Mouse (Mus musculus) lung, postnatal 25 days (tissue): ENCODE results near the gene Fer.
A peak's percentile ranks its signal among the peaks of the same experiment; 100 is the strongest.

Source experiments
- DNase-seq: peaks from one replicate; pipeline ENCODE4 v3.0.0; 2022; ENCODE audit warnings: low spot score

Fer gene

DNA sequence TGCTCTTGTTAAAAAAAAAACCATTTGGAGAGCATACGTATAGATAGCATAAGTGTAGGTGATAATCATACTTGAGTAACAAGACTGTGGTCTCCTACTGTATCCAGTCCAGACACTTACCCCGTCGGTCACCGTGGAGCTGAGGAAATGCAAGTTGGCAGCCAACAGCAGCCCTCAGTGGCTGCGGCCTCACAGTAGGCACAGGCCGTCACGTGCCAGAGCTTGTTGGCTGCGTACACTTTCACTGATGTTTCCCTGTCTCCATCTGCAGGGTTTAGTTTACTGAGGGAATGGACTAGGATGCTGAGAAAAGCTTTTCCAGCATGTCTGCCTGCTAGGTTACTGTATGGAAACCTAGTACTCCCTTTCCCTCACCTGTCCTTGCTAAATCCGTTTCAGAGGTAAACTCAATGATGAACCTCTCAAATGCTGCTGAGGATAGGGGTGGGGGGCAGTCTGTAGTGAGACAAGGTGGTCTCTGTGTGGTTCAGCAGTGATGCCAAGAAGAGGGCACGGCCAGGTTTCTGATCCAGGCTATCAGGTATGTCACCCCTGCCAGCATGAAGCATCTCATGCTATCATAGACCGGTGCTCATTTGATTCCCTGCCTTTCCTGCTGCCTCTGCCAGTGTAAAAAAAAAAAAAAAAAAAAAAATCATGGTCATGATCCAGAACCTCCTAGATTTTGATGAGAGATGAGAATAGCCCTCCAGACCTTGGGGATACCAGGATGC, 224.2 kb downstream of the Fer start:
- no peak for DNase-seq

DNA sequence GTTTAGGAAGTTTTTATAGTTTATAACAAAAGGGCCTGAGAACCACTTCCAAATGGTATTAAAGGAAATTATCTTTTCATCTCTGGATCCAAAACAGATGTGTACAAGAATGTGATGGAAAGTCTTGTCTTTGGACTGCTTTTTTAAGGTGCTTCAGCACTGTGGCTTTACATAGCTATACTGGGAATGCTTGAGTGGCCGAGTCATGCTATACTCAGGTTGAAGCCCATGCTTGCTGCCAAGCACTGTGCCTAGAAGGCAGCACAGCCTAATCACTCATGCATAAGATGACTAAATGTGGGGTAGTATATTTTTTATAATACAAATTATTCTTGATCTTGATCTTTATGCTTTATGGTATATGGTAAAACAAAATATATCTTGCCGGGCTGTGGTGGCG, 225.0 kb downstream of the Fer start:
- no peak for DNase-seq

- DNase-seq, result no peak
Observed at GRCm38 (mm10) chr17:64093716-64094115, 230.9 kb downstream of the Fer start.

GRCm38 (mm10) chr17:64096811-64097210, 233.9 kb downstream of the Fer start:
- no peak for DNase-seq

- no peak for DNase-seq
Observed at GRCm38 (mm10) chr17:64097788-64098359, 235.0 kb downstream of the Fer start.

DNA sequence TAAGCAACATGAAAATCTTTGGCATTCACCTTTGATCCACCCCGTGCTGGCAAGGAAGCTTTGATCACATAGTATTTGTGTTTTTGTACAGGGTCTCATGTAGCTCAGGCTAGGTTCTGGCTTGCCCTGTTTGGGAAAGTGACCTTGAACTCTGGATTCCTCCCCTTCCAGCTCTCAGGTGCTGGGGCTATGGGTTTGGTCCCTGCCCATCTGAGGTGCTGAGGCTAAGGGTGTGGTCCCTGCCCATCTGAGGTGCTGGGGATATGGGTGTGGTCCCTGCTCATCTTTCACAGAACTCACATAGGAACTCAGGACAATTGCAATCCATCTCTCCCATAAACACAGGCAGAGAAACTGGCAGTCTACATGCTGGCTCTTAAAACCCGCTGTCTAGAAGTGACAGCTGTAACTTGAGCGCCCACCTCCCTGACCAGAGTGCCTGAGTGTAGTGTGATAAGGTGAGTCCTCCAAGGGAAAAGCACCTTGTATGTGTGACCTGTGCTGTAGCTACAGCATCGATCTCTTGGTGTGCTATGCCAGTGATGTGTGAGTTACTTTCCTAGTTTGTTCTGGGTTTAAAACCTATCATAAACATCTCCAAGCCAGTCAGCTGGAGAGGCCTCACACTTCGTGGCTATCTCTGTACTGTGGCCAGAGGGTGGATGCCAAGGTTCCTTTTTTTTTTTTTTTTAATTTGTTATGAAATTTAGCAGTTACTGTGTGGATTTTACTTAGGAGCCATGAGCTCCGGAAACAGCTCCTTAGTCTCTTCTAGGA, 236.7 kb downstream of the Fer start:
- DNase-seq, result no peak

DNA sequence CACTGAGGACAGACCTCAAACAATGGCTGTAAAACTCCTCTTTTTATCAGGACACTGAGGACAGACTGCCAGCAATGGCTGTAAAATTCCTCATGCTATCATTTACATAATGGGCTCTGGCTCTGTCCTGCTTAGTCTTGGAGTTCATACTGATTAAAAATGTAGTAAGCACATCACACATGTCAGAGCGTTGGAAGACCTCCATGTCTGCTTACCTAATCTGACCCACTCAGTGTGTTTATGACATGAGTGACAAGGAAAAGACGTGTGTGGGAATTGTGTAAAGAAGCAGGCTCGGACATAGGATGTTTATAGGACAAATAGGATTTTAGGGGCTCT, 237.3 kb downstream of the Fer start:
- DNase-seq, result no peak

GRCm38 (mm10) chr17:64108773-64109172, 245.9 kb downstream of the Fer start:
- DNase-seq, result no peak

- no peak for DNase-seq
Observed at GRCm38 (mm10) chr17:64109871-64110270, 247.0 kb downstream of the Fer start.

DNA sequence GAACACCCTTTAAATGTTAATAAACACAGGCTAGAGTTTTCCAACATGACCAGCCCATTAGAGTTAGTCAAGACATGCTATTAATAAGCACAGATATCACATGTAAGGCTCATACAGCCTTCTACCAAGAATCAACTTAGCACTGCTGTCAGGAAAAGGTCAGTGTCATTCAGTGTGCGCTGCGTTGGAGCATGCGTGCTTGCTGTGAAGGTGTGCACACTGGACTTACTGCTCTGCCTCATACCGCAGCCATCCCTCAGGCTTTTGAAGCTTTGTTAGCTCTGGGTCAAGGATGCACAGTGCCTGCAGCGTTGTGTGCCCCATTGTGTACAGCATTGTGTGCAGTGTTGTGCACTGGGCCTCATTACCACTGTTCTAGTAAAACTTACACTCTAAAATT, 250.8 kb downstream of the Fer start:
- no peak for DNase-seq

DNA sequence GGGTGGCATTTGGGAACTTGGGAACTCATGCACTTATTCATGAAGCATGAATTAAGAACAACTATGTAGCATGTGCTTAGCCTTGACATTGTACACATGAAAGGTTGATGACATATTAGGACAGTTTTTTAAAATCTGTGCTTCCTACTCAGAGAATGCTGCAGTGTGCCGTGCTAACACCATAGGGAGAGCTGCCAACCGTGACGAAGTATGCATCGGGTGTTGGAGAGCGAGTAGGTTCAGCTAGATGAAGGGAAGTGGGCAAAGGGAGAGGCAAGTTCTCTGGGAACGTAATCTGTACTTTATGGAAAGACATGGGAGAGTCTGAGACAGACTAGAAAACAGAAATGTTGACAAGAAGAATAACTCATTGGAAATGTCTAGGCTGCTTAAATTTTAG, 253.9 kb downstream of the Fer start:
- no peak for DNase-seq

- no peak for DNase-seq
Observed at GRCm38 (mm10) chr17:64119697-64120288, 256.9 kb downstream of the Fer start.

- no peak for DNase-seq
Observed at GRCm38 (mm10) chr17:64122556-64122955, 259.7 kb downstream of the Fer start.

DNA sequence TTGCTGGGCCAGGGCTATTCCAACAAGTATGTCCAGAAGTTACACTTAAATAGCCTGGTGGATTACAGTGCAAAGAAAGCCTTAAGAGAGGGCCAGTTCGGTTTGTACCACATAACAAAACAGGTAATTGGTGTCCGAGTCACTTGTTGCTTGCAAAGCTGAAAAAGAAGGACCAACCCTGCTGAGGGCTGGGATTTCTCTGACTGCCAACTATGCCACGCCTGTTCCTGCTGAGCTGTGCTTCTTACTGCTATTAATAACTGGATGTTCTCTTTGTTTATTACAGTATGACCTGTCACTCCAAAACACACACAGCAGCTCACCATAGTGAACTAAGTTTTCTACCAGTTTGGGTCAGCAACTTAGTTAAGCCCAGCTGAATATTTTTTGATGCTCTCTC, 260.9 kb downstream of the Fer start:
- DNase-seq, result peak; percentile 47

DNA sequence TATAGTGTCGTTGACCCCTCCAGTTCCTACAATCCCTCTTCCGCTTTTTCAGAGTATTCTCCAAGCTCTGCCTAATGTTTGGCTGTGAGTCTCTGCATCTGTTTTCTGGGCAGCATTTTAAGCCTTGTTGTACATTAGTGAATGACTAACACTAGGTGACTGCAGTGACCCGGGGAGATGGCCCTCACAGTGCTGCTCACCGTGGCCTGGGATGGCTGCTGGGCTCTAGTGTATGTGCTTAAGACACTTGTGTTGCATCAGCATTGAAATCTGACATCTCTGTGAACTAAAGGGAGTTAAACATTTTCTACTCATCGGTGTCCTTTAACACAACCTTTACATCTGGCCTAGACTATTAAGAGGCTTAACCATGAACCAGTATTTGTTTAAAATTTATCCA, 264.0 kb downstream of the Fer start:
- DNase-seq, result no peak

DNA sequence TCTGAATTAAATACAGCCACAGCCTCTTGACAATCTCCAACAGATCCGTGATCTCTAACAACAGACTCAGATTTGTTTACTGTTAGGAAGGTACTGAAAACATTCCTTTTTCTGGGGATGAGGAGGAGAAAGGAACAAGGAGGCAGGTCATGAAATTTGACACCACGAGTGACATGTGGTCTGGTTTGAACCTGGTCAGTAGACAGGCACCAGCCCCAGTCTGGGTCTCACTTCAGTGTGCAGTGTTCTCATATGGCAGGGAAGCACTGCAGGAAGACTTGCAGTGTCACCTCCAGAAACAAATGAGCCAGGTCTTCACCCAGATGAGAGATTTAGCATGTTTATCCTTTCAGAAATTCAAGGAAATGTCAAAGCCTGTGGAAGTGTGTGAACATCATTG, 266.9 kb downstream of the Fer start:
- DNase-seq, result no peak

DNA sequence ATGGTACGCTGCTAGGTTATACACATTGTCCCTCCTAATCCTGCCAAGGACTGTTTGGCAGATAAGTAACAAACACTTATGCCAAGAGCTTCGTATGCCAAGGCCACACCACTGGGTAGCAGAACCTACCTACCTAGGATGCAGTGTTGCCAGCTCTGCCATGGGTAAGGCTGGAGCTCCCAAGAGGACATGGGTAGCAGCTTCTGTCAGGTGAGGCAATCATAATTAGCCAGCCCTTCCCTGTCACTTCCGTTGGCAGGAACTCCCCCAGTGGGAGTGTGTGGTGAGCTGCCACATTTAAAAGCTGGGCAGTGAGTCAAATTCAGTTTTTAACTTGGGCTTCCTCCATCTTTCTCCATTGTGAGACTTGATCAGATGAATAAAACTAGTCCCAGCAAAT, 267.5 kb downstream of the Fer start:
- no peak for DNase-seq

GRCm38 (mm10) chr17:64132183-64132582, 269.3 kb downstream of the Fer start:
- peak; percentile 23 for DNase-seq

DNA sequence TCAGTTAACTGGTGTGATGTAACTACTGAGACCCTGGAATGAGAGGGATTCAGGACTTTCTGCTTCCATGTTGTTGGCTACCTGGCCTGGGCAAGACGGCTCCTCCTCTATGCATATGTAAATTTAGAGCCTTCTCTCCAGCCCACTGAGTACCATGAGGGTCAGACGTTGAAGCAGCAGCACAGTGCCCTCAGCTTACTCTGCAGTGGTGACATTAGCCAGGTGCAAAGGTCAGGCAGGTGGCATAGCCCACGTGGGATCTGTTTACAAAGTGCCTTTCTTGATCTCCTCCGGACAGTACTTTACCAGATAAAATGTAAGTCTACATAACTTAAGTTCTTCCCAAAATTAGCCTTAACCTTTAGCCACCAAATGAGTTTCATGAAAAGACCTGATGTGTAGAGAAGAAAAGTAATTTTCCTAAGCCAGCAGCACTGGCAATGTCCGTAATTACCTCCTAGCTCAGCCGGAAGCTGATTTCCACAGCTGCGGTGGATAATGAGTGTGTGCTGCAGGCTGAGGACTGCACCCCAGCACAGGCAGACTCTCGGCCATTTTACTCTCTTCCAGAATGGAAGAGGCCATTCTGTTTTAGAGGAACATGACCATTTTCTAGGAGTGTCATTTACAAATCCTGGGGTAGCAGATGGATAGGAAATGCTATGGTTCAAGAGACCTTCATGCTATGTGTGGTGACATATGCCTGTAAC, 273.2 kb downstream of the Fer start:
- DNase-seq, result no peak

DNA sequence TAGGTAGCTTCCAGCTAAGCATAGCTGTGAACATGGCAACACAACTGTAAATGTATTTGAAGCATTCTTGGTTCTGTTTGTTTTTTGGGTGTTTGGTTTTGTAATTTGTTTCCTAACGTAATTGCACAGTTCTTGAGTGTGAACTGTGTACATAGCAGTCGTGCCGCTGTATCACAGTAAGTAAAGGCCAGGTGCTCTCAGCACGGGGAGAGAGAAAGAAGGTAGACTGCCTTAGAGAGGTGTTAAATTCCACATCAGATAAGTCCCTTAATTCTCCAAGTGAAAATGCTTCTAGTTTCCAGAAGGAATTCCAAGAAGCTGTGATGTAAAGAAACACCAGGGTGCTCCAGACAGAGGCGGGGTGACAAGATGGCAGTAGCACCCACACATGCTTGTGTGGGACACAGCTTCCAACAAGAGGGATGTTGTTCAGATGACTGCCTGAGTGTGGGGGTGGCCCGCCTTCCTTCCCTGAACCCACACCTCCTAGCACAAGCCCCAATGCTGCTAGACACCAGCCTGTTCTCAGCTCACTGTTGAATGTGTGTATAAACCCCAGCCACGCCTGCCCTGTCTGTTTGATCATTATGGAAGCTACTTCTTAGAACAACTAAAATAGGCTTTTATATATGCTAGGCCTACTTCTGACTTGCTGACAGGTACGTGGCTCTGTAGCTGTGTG, 275.3 kb downstream of the Fer start:
- no peak for DNase-seq

DNA sequence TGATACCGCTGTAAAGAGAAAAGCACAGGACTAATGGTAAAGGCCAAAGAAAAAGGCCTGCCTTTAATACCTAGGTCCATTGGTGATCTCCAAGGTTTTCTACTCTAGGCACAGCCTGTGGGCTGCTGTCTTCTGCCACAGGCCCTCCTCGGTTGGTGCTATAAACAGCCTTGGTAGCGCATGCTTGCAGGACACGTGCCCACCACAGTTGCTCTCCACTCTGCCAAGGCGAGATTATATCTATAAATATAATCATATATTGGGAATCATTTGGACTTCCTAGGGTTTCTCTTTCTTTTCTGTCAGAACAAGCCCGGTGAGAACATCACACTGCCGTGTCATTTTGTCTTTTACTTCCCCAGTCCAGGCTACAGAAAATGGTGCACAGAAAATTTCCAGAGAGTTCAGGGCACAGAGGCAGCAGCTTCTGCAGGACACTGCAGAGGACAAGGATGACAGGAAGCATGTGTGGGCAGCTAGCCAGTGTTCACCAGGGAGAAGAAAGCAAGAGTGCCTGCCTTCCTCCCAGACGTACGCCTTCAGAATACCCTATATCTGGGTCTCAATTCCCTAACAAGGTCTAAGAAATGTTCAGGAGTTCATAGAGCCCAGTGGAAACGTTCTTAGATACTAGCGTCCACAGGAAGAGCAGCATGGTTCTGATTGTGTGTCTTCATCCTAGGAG, 276.5 kb downstream of the Fer start:
- DNase-seq, result no peak
